Mouse (Mus musculus) kidney, adult 9 months (tissue): ENCODE measurements around the gene Olfr620.

Source experiments
- DNase-seq: peaks from one replicate; pipeline ENCODE4 v3.0.0; 2022

Gene Olfr620

DNA sequence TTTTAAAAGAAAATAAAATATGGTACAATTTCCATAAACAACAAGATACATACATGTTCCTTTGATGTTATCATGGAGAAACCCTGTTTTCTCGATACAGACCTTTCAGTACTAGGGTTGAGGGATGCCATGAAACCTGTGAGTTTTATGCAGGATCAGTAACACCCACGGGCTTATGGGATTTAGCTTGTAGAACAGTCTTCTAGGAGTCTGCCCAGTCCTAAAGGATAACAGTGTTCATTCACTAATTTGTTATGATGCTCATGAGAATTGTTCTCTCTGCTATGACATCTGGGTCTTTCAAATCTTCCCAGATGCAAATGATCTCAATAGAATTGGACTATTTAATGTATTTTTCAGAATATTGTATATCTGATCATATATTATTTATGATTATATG is at the start of gene Olfr620:
Gene Olfr620 (minus strand): TSS at position 101 of the 400 bp plus-strand sequence.
- no peak for DNase-seq

- no peak for DNase-seq
Measured at GRCm38 (mm10) chr7:103644070-103644469, 31.7 kb upstream of the Olfr620 start.

GRCm38 (mm10) chr7:103642602-103643001 is 30.3 kb upstream of the Olfr620 start, which contains the start of gene Olfr622:
Gene Olfr622 (minus strand): TSS chr7:103642702.
- DNase-seq: no peak

- DNase-seq: no peak
Measured at GRCm38 (mm10) chr7:103636795-103637194, 24.5 kb upstream of the Olfr620 start.

GRCm38 (mm10) chr7:103607425-103607824 is 4.9 kb downstream of the Olfr620 start:
- DNase-seq: no peak

GRCm38 (mm10) chr7:103600275-103600674 is 12.1 kb downstream of the Olfr620 start, which contains the start of gene Olfr619:
Gene Olfr619 (plus strand): TSS chr7:103600575.
- DNase-seq: no peak

GRCm38 (mm10) chr7:103589803-103590202 is 22.5 kb downstream of the Olfr620 start, which contains the start of gene Olfr618:
Gene Olfr618 (plus strand): TSS chr7:103590103.
- no peak for DNase-seq

- no peak for DNase-seq
Measured at GRCm38 (mm10) chr7:103572761-103573160, 39.6 kb downstream of the Olfr620 start, which contains the start of gene Olfr617. Gene Olfr617 (plus strand): TSS chr7:103573061.

DNA sequence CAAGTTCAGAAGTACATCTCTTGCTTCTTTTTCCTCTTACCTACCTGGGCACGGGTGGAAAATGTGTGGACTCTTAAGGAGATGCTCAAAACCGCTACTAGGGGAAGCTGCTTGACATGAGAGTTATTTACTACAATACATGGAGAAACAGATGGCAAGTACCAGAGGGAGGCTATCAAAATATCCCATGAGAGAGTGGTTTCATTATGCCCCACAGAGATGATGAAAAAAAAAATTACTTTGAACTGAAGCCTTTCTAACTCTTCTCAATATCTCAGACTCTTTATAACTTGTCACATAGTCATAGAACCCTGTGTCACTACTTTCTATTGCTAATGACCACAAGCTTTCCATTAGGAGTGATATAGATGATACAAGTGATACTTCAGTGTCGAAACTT is 43.3 kb downstream of the Olfr620 start, which contains the start of gene Olfr616:
Gene Olfr616 (minus strand): TSS at position 101 of the 400 bp plus-strand sequence.
- no peak for DNase-seq

DNA sequence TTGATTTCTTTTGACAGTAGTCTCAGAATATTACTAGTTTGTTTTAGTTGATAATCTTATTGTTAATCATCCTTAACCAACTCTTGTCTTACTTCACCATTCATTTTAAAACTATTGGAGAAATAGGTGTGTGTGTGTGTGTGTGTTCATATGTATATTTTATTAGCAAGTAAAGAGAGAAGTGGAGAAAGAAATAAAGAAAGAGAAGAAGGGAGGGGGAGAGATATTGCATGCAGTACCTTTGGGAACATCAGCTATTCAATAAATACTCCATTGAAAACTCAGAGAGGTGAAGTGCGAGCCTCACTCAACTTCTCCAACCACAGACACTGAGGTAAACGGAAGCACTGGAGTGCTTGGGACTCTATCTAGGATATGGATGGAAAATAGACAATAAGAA is 56.6 kb downstream of the Olfr620 start, which contains the start of gene Olfr615:
Gene Olfr615 (plus strand): TSS at position 301 of the 400 bp plus-strand sequence.
- no peak for DNase-seq
